Mouse (Mus musculus) neural tube, embryonic 13.5 days (tissue): ENCODE data around the gene Samd14. TPM values are rescaled to one million over a fixed set of nuclear protein-coding genes. Genes with fewer than 3 reads are reported as not detected.

Source experiments
- ATAC-seq: fragments of 200-750 bp; cut with Nextera tagmentation; 2 replicates; pipeline ENCODE4 v1.8.0; 2017; ENCODE audit warnings: low read depth, mild to moderate bottlenecking, moderate TSS enrichment, moderate library complexity
- H3K27ac ChIP-seq: fragments of 300-500 bp; sonication (generic); replicated peaks from 2 replicates; pipeline ENCODE4 v1.5.1; 2015; ENCODE audit warnings: moderate library complexity, mild to moderate bottlenecking, inconsistent platforms
- H3K27me3 ChIP-seq: fragments of 300-500 bp; sonication (generic); 2 replicates; pipeline ENCODE4 v1.6.1; 2015; ENCODE audit warnings: mild to moderate bottlenecking, inconsistent platforms
- H3K36me3 ChIP-seq: fragments of 300-500 bp; sonication (generic); 2 replicates; pipeline ENCODE4 v1.6.1; 2015; ENCODE audit warnings: mild to moderate bottlenecking, inconsistent platforms
- H3K4me1 ChIP-seq: fragments of 300-500 bp; sonication (generic); replicated peaks from 2 replicates; pipeline ENCODE4 v1.6.1; 2015; ENCODE audit warnings: inconsistent platforms
- H3K4me2 ChIP-seq: fragments of 300-500 bp; sonication (generic); 2 replicates; pipeline ENCODE4 v1.6.1; 2015; ENCODE audit warnings: inconsistent platforms, mild to moderate bottlenecking, moderate library complexity
- H3K4me3 ChIP-seq: fragments of 300-500 bp; sonication (generic); 2 replicates; pipeline ENCODE4 v1.5.1; 2015; ENCODE audit warnings: mild to moderate bottlenecking, inconsistent platforms
- H3K9ac ChIP-seq: fragments of 300-500 bp; sonication (generic); 2 replicates; pipeline ENCODE4 v1.6.1; 2015; ENCODE audit warnings: moderate library complexity, mild to moderate bottlenecking, inconsistent platforms
- H3K9me3 ChIP-seq: fragments of 300-500 bp; sonication (generic); 2 replicates; pipeline ENCODE4 v1.6.1; 2016; ENCODE audit warnings: inconsistent platforms
- WGBS: fragments of 180-500 bp; shearing (Covaris S2); methylation state at CpG from one replicate; pipeline ENCODE4 v1.1.7; 2015; 5-methylcytosine and 5-hydroxymethylcytosine counted together
- polyA plus RNA-seq: library from polyadenylated mRNA; unstranded; fragments of >200 nt; fragmentation: Nextera tagmentation; extraction: Ambion mirVana; gene quantifications from 2 replicates; pipeline ENCODE4 v1.2.1, GENCODE M21; 2015

The Samd14 gene
- polyA plus RNA-seq, 1 experiment from 2014 or later: 151 TPM

DNA sequence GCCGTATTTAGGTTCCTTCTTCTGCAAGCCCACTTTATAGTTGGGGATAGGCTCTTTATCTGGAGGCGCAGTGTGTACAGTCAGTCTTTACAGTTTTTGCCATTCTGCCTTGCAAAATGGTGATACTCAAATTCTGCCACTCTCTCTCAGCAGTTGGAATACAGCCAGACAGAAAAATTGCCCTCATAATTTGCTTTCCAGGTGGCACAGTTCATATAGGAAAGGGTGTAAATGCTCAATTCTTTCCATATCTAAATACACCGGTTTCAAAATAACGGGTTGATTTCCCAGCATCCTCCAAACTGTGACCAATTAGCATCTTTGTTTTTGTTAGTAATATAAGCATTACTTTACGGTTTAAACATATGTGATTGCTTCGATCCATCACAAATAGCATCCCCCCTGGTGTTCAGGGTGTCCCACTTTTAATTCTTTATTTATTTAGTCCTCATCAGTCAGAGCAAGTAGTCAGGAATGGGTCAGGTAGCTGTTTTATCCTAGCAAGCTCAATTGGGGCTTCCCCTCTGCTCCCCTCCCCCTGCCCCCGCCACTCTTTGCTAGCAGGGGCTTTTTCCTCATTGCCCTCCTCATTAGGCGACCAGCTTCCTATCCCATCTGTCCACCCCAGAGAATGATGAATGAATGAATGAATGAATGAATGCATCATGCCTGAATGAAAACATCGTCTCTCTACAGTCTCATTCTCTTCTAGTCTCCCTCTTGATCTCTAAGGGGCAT, 31.3 kb upstream of the Samd14 start:
- Histone ChIP-seq H3K4me2 (peak overlapping the region; percentile 48), H3K36me3 (no peaks in the 10 kb centered on the region), H3K27ac (peak overlapping the region; percentile 93), H3K9me3 (no peaks in the 10 kb centered on the region), H3K27me3 (no peaks in the 10 kb centered on the region), H3K4me3 (peak overlapping the region; percentile 20), H3K4me1 (peaks cover 22% of the 10 kb centered on the region), H3K9ac (peak overlapping the region; percentile 67)
- 33% methylated on average over 9 of the region's 9 CpGs for WGBS
- peak; percentile 69 for ATAC-seq

DNA sequence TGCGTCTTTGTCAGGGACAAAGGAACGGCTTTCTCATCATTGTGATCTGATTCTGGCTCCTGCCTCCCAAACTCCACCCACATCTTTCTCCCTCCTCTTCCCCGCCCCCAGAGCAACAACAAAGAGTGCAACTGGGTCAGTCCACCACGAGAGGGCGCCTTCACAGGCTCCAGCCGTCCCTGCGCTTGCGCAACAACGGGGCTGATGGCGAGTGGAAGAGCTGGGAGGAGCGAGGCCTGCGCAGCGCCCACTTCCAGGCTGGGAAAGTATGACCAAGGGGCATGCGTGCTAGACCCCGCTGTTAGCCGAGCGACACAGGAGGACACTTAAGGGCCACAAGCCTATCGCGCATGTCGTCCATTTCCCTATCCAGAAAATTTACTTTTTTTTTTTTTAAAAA, 30.7 kb upstream of the Samd14 start:
- no peaks in the 10 kb centered on the region for H3K9me3 ChIP-seq
- H3K27me3 ChIP-seq: no peaks in the 10 kb centered on the region
- peak overlapping the region; percentile 93 for H3K27ac ChIP-seq
- under 1% methylated on average over 20 of the region's 20 CpGs for WGBS
- peak overlapping the region; percentile 48 for H3K4me2 ChIP-seq
- H3K36me3 ChIP-seq: no peaks in the 10 kb centered on the region
- peak; percentile 95 for ATAC-seq
- H3K4me1 ChIP-seq: peaks cover 22% of the 10 kb centered on the region
- H3K4me3 ChIP-seq: peak overlapping the region; percentile 20
- peak overlapping the region; percentile 67 for H3K9ac ChIP-seq

DNA sequence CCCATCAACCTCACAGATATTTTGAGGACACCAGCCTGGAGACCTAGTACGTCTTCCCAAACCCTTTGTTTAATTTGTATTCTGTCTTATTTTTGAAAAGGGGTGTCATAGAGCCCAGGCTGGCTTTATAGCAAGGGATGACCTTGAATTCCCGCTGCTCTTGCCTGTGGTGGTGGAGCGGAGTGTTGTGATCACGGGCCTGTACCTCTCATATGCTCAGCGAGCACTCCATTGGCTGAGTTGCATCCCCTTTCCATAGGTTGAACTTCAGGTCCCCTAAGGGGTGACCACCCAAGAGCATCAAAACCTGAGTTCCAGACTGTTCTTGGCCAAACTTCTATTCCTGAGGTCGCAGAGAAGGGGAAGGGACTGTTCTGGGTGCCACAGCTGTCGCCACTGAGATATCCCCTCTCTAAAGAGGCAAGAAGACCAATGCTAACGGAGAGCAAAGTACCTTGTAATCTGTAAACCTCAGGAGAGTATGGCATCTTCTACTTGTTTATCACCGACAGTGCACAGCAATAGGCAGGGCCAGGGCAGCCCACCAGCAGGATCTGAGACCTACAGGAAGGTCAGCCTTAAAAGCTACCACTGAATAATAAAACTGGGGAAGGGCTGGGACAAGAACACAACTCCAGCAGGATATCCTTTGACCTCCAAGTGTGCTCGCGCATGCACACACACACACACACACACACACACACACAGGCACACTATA, 30.1 kb upstream of the Samd14 start:
- 79% methylated on average over 11 of the region's 11 CpGs for WGBS
- H3K4me1 ChIP-seq: peaks cover 22% of the 10 kb centered on the region
- H3K9me3 ChIP-seq: no peaks in the 10 kb centered on the region
- ATAC-seq: peak; percentile 33; the same call in 1 of the 2 replicates
- peak overlapping the region; percentile 48 for H3K4me2 ChIP-seq
- peak overlapping the region; percentile 43; the same call in 1 of the 2 replicates for H3K9ac ChIP-seq
- peak overlapping the region; percentile 93 for H3K27ac ChIP-seq
- no peaks in the 10 kb centered on the region for H3K27me3 ChIP-seq
- peak overlapping the region; percentile 20 for H3K4me3 ChIP-seq
- H3K36me3 ChIP-seq: no peaks in the 10 kb centered on the region

DNA sequence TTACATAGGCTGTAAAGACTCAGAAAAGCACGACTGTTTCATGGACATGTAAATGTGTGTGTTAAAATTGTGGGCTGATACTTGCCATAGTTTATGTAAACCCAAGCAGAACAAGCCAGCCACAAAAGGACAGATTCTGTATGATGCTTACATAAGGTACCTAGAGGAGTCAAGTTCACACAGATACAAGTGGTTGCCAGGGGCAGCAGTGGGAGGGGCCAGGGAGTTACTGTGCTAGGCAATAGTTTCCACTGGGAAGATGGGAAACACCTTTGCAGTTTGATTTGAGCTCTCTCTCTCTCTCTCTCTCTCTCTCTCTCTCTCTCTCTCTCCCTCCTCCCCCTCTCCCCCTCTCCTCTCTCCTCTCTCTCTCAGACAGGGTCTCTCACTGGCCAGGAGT, 24.5 kb upstream of the Samd14 start:
- no peak overlapping the region for H3K4me2 ChIP-seq
- no peak for ATAC-seq
- H3K27ac ChIP-seq: no peak overlapping the region
- H3K4me3 ChIP-seq: no peak overlapping the region
- H3K9ac ChIP-seq: no peak overlapping the region
- H3K9me3 ChIP-seq: no peaks in the 10 kb centered on the region
- H3K27me3 ChIP-seq: no peaks in the 10 kb centered on the region
- no peaks in the 10 kb centered on the region for H3K36me3 ChIP-seq
- WGBS: 58% methylated on average over 1 of the region's 1 CpGs
- H3K4me1 ChIP-seq: peaks cover 39% of the 10 kb centered on the region

DNA sequence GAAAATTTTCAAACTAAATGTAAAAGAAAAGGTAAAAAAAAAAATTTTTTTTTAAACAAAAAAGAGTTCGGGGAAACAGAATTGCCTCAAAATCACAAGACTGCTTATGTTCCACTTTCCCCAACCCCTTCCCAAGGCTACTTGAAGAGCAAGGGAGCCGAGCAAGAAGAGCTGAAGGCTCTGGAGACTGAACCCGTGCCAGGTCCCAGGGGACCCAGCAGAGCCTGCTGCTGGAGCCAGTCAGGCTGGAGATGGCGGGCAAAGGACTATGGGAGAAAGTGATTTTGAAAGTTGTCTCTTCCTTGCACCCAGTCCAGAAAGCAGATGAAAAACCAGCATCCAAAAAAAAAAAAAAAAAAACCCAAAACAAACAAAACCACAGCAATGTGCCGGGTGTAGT, 23.9 kb upstream of the Samd14 start:
- Histone ChIP-seq H3K9me3 (no peaks in the 10 kb centered on the region), H3K27me3 (no peaks in the 10 kb centered on the region), H3K27ac (no peak overlapping the region), H3K4me2 (no peak overlapping the region), H3K9ac (no peak overlapping the region), H3K36me3 (no peaks in the 10 kb centered on the region), H3K4me1 (peaks cover 45% of the 10 kb centered on the region), H3K4me3 (no peak overlapping the region)
- 70% methylated on average over 5 of the region's 5 CpGs for WGBS
- ATAC-seq: no peak

DNA sequence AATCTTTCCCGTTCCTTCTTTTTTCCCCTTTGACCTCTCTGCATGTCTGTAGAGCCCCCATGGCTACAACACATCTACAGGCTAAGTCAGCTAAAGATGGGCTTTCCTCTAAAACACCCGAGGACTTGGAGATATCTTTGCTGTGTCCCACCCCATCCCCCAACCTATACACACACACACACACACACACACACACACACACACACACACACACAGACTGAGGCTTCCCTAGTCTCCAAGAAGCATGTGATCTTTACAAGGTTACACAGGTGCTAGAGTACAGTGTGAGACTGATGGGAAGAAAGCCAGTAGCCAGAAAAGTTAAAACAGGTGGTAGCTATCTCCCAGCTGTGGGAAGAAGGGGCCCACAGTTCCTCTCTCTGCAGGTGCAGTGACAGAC, 23.2 kb upstream of the Samd14 start:
- no peak overlapping the region for H3K4me2 ChIP-seq
- no peaks in the 10 kb centered on the region for H3K27me3 ChIP-seq
- 65% methylated on average over 2 of the region's 2 CpGs for WGBS
- ATAC-seq: no peak
- H3K9ac ChIP-seq: no peak overlapping the region
- no peak overlapping the region for H3K4me3 ChIP-seq
- no peaks in the 10 kb centered on the region for H3K9me3 ChIP-seq
- no peaks in the 10 kb centered on the region for H3K36me3 ChIP-seq
- H3K27ac ChIP-seq: no peak overlapping the region
- H3K4me1 ChIP-seq: peaks cover 45% of the 10 kb centered on the region

DNA sequence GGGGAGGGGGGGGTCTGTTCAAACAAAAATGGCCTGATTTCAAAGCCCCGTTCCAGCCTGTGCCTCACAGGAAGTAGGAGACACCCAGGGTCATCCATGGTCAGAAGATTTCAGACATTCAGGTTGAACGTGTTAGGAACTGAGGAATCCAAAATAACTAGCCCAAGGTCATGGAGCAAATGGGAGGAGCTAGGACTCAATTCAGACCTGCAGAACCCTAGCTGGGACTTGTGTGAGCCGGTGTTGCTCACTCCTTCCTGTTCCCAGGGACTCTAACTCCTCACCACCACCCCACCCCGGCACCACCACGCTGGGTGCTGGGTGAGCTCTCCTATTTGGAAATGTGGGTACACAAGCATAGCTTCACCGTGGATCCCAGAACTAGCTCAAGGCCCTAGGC, 22.3 kb upstream of the Samd14 start:
- no peaks in the 10 kb centered on the region for H3K27me3 ChIP-seq
- H3K36me3 ChIP-seq: no peaks in the 10 kb centered on the region
- WGBS: 61% methylated on average over 6 of the region's 6 CpGs
- H3K4me2 ChIP-seq: no peak overlapping the region
- ATAC-seq: no peak
- H3K27ac ChIP-seq: no peak overlapping the region
- no peak overlapping the region for H3K4me3 ChIP-seq
- no peaks in the 10 kb centered on the region for H3K9me3 ChIP-seq
- no peak overlapping the region for H3K9ac ChIP-seq
- peaks cover 49% of the 10 kb centered on the region for H3K4me1 ChIP-seq

DNA sequence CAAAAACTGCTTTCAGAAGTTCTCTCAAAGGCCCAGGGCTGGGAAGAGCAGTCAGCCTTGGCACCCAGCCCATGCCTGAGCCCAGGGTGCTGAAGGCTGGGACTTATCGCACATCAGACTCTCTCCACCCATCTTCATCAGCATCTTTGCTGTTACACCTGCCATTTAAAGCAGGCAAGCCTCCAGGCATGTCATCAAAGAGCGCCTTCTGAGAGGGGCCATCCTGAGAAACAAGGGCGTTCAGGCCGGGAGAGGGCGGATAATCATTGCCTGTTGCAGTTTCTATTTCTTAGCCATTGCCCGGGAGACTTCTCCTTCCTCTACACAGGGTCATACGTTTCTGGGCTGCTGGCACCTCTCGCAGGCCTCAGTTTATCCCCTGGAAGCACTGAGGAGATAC, 21.8 kb upstream of the Samd14 start:
- H3K27ac ChIP-seq: no peak overlapping the region
- no peak overlapping the region for H3K4me2 ChIP-seq
- no peak overlapping the region for H3K4me3 ChIP-seq
- H3K4me1 ChIP-seq: peaks cover 54% of the 10 kb centered on the region
- ATAC-seq: no peak
- 0 out of 2 replicates have a peak overlapping the region, but pooled peaks have one; percentile 4 for H3K9ac ChIP-seq
- 86% methylated on average over 8 of the region's 8 CpGs for WGBS
- no peaks in the 10 kb centered on the region for H3K27me3 ChIP-seq
- no peaks in the 10 kb centered on the region for H3K9me3 ChIP-seq
- H3K36me3 ChIP-seq: no peaks in the 10 kb centered on the region

DNA sequence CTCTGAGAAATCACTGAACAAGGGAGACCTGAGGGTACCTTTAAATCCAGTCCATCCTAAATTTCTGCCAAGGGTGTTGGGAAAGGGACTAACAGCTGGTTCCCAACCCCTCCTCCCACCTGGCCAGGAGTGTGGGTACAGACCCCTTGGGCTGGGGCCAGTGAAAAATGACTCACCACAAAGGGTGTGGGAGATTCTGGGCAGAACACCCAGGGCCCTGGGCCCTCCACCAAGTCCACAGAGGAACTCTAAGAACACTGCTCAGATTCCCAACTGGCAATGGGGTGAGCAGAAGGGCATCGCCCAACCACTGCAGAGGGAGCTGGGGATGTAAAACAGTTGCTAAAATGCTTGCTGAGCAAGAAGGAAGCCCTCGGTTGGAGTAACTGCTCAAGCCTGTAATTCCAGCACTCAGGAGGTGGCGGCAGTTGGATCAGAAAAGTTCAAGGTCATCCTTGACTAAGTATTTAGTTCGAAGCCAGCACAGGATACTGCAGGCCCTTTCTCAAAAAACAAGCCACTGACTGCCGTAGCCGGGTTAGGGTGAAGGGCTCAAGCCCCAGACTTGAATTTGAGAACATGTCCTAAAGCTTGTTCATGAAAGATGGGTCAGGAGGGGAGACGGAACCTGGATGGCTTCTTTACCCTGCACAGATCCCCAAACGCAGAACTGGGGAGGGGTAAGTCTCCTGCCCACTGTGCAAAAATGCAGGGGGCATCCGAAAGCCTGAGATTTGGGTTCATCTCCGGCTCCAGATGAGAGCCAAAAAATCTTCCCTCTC, 20.7 kb upstream of the Samd14 start:
- WGBS: 23% methylated on average over 10 of the region's 10 CpGs
- peak; percentile 0; the same call in 1 of the 2 replicates for ATAC-seq
- H3K27me3 ChIP-seq: no peaks in the 10 kb centered on the region
- peak overlapping the region; percentile 99 for H3K4me2 ChIP-seq
- peak overlapping the region; percentile 97 for H3K4me3 ChIP-seq
- peak overlapping the region; percentile 97 for H3K27ac ChIP-seq
- peaks cover 65% of the 10 kb centered on the region for H3K4me1 ChIP-seq
- H3K9ac ChIP-seq: peak overlapping the region; percentile 99
- no peaks in the 10 kb centered on the region for H3K9me3 ChIP-seq
- no peaks in the 10 kb centered on the region for H3K36me3 ChIP-seq

DNA sequence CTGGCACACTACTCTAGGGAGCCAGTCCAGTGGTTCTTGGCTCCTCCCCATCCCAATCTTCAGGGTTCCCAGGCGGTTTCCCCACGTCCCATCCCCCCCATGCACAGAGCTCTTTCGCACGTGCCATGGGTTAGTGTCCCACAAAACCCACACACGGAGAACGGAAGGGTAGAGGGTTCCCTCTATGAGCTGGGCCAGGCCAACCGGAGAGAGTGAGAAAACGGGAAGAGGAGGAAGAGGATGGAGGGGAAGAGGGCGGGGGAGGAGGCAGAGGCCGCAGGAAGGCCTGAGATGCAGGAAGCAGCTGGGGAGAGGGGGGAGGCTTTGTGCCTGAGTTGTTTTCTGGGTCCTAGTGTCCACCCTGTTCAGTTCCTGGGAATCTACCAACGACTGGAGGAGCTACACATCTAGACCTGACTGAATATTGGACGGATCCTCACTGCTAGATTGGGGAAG, 20.1 kb upstream of the Samd14 start:
- Histone ChIP-seq H3K9me3 (no peaks in the 10 kb centered on the region), H3K4me1 (peaks cover 71% of the 10 kb centered on the region), H3K27me3 (no peaks in the 10 kb centered on the region), H3K9ac (peak overlapping the region; percentile 99), H3K36me3 (no peaks in the 10 kb centered on the region), H3K4me2 (peak overlapping the region; percentile 99), H3K27ac (peak overlapping the region; percentile 97), H3K4me3 (peak overlapping the region; percentile 97)
- under 1% methylated on average over 12 of the region's 12 CpGs for WGBS
- ATAC-seq: peak; percentile 64

DNA sequence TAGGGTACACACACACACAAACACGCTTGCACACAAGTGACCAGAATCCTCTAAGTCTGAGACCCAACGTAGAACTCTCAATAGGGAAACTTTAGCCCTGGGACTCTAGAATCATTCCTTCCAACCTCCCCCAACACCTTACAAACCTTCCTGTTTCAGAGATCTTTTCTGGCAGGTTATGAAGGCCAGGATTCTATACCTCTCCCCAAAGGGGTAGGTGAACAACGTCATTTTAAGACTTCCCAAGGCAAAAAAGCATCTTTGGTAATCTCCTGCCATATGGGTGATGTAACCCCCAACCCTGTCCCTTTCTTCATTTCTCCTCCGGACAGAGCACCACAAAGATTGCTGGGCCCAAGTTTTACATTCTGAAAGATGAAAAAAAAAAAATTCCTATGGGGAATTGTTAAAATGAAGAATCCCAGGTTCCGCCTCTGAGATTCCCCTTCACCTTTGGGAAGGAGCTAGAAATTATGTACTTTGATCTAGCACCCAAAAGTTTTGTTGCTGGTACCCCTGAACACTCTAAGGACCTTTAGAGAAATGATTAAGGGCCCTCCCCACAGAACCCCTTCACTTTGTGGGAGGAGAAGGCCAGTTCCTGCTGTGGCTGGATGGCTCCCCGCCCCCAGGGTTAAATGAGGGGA, 19.5 kb upstream of the Samd14 start:
- 49% methylated on average over 6 of the region's 6 CpGs for WGBS
- H3K27me3 ChIP-seq: no peaks in the 10 kb centered on the region
- H3K27ac ChIP-seq: peak overlapping the region; percentile 97
- H3K4me2 ChIP-seq: peak overlapping the region; percentile 99
- H3K36me3 ChIP-seq: no peaks in the 10 kb centered on the region
- no peak for ATAC-seq
- peak overlapping the region; percentile 97 for H3K4me3 ChIP-seq
- H3K4me1 ChIP-seq: peaks cover 75% of the 10 kb centered on the region
- peak overlapping the region; percentile 99 for H3K9ac ChIP-seq
- H3K9me3 ChIP-seq: no peaks in the 10 kb centered on the region
